Mouse (Mus musculus): Measurements from ENCODE around the gene Tfb2m. TPM values are rescaled to one million over a fixed set of nuclear protein-coding genes. Genes with fewer than 3 reads are reported as not detected.

Tfb2m gene
- polyA plus RNA-seq, 1 experiment from 2014 or later = 34.5 TPM

DNA sequence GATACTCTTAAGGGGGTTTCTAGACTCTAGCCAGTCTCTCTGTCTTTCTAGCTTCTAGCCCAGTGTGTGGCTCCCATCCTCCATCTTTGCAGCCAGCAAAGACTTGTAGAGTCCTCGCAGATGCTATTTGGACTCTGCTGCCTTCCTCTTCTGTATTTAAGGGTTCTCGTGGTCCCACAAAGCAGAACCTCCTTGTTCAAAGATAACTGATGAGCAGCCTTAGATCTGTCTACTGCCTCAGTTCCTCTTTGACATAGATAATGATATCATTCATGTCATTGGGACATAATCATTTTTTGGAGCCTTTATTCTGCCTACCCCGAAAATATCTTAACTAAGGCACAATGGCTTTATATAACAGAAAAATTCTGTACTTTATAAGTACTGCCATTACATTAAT, 37.0 kb upstream of the Tfb2m start:
- no peaks in the 10 kb centered on the region for H3K9me3 ChIP-seq (ENCODE audit: control insufficient read depth, low read depth, low read length)
- H3K4me2 ChIP-seq (replicated peaks; ENCODE audit: low read depth, low read length) = no peak overlapping the region
- no peaks in the 10 kb centered on the region for H3K27me3 ChIP-seq (ENCODE audit: control insufficient read depth, insufficient read depth, low read length)
- no peak overlapping the region for H3K4me3 ChIP-seq (ENCODE audit: low read depth, low read length)
- peaks cover 10% of the 10 kb centered on the region; the same call in 1 of the 2 replicates for H3K36me3 ChIP-seq (ENCODE audit: control insufficient read depth, insufficient read depth, low read length)
- no peak overlapping the region for H3K27ac ChIP-seq (ENCODE audit: low read length)
- ATAC-seq (ENCODE audit: insufficient number of reproducible peaks, insufficient read depth, low FRiP score, low read depth) = no peak
- no peak overlapping the region for H3K9ac ChIP-seq (replicated peaks; ENCODE audit: low read depth, low read length)
- WGBS = 91% methylated on average over 3 of the region's 3 CpGs
- H3K4me1 ChIP-seq (ENCODE audit: control insufficient read depth, insufficient read depth, low read length) = 0 out of 2 replicates have a peak, but pooled peaks cover 3% of the 10 kb centered on the region

DNA sequence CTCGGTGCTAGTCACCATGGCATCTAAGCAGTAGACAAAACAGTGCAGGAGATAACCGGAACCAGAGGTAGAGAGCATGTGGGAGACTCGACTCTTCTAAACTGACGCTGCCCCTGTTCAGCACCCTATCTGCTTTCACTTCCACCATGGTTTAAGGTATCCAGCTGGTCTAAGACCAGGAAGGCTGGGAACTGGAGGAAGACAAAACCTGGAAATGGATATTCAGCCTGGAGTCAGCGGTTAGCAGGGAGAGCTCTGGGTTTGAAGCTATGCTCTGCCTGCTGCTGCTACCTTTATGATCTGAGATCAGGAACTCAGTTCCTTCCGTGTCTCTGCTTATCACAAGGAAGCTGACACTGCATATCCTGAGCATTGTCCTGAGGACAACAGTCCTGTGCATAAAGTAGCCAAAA, 36.0 kb upstream of the Tfb2m start:
- Histone ChIP-seq H3K27me3 (ENCODE audit: control insufficient read depth, insufficient read depth, low read length) (no peaks in the 10 kb centered on the region), H3K9me3 (ENCODE audit: control insufficient read depth, low read depth, low read length) (no peaks in the 10 kb centered on the region), H3K9ac (replicated peaks; ENCODE audit: low read depth, low read length) (no peak overlapping the region), H3K4me1 (ENCODE audit: control insufficient read depth, insufficient read depth, low read length) (0 out of 2 replicates have a peak, but pooled peaks cover 3% of the 10 kb centered on the region), H3K4me3 (ENCODE audit: low read depth, low read length) (no peak overlapping the region), H3K27ac (ENCODE audit: low read length) (no peak overlapping the region; the same call in 1 of the 2 replicates), H3K4me2 (replicated peaks; ENCODE audit: low read depth, low read length) (no peak overlapping the region), H3K36me3 (ENCODE audit: control insufficient read depth, insufficient read depth, low read length) (peaks cover 10% of the 10 kb centered on the region; the same call in 1 of the 2 replicates)
- WGBS = 50% methylated on average over 6 of the region's 6 CpGs
- ATAC-seq (ENCODE audit: insufficient number of reproducible peaks, insufficient read depth, low FRiP score, low read depth) = no peak

DNA sequence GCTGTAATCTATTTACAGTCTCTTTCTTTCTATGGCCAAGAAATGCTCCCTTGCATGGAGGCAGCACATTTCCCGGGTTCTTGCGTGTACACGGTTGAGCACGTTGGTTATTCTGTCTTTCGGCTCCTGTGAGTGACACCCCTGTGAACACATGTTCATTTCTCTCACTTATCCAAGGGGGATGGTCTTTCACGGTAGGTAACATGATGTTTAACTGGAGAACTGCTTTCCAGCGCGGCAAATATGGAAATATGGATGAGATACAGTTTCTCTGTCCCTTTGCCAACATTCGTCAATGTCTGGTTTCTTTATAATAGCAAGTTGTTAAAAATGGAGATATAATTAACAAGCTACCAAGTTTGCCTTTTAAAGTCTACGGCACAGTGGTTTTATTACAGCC, 35.4 kb upstream of the Tfb2m start:
- H3K9ac ChIP-seq (replicated peaks; ENCODE audit: low read depth, low read length) = no peak overlapping the region
- WGBS = 83% methylated on average over 10 of the region's 10 CpGs
- no peaks in the 10 kb centered on the region for H3K27me3 ChIP-seq (ENCODE audit: control insufficient read depth, insufficient read depth, low read length)
- no peak for ATAC-seq (ENCODE audit: insufficient number of reproducible peaks, insufficient read depth, low FRiP score, low read depth)
- H3K9me3 ChIP-seq (ENCODE audit: control insufficient read depth, low read depth, low read length) = no peaks in the 10 kb centered on the region
- 0 out of 2 replicates have a peak, but pooled peaks cover 3% of the 10 kb centered on the region for H3K4me1 ChIP-seq (ENCODE audit: control insufficient read depth, insufficient read depth, low read length)
- H3K36me3 ChIP-seq (ENCODE audit: control insufficient read depth, insufficient read depth, low read length) = peaks cover 10% of the 10 kb centered on the region; the same call in 1 of the 2 replicates
- no peak overlapping the region for H3K4me3 ChIP-seq (ENCODE audit: low read depth, low read length)
- H3K4me2 ChIP-seq (replicated peaks; ENCODE audit: low read depth, low read length) = no peak overlapping the region
- no peak overlapping the region for H3K27ac ChIP-seq (ENCODE audit: low read length)

DNA sequence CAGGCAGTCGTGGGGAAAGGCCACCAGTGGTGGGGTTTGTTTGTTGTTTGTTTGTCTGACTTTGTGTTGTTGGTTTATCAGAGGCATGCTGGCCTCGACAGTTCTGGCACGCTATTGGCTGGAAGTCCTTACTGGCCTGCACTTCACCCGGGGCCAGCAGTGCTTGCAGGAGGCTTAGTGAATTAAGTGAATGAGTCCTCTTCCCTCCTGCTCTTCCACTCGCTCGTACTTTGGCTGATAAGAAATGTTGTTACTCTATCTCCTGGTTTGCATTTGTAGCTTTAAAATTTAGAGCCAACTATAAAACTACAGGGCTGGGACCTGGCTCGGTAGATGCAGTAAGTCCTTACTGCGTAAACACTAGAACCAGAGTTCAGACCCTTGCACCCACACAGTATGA, 34.1 kb upstream of the Tfb2m start:
- Histone ChIP-seq H3K9me3 (ENCODE audit: control insufficient read depth, low read depth, low read length) (no peaks in the 10 kb centered on the region), H3K9ac (replicated peaks; ENCODE audit: low read depth, low read length) (no peak overlapping the region), H3K36me3 (ENCODE audit: control insufficient read depth, insufficient read depth, low read length) (peaks cover 10% of the 10 kb centered on the region; the same call in 1 of the 2 replicates), H3K27ac (ENCODE audit: low read length) (no peak overlapping the region), H3K4me1 (ENCODE audit: control insufficient read depth, insufficient read depth, low read length) (no peaks in the 10 kb centered on the region), H3K27me3 (ENCODE audit: control insufficient read depth, insufficient read depth, low read length) (no peaks in the 10 kb centered on the region), H3K4me3 (ENCODE audit: low read depth, low read length) (no peak overlapping the region), H3K4me2 (replicated peaks; ENCODE audit: low read depth, low read length) (no peak overlapping the region)
- 65% methylated on average over 8 of the region's 8 CpGs for WGBS
- ATAC-seq (ENCODE audit: insufficient number of reproducible peaks, insufficient read depth, low FRiP score, low read depth) = no peak

DNA sequence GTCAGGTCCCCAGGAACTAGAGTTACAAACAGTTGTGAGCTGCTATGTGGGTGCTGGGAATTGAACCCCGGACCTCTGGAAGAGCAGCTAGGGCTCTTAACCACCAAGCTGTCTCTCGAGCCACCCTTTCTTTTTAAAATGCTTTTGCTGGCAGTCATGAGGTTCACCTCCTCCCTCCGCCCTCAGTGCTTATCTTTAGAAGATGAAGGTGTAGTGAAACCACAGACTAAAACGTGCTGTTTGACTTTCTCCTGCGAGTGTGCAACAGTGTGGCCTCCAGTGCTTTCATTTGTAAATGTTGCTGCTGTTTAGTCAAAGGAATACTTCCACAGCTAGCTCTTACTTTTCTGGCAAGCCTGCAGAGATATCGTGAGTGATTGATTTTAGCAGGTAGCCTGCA, 32.6 kb upstream of the Tfb2m start:
- no peak overlapping the region; the same call in 1 of the 2 replicates for H3K27ac ChIP-seq (ENCODE audit: low read length)
- 47% methylated on average over 6 of the region's 6 CpGs for WGBS
- ATAC-seq (ENCODE audit: insufficient number of reproducible peaks, insufficient read depth, low FRiP score, low read depth) = no peak

DNA sequence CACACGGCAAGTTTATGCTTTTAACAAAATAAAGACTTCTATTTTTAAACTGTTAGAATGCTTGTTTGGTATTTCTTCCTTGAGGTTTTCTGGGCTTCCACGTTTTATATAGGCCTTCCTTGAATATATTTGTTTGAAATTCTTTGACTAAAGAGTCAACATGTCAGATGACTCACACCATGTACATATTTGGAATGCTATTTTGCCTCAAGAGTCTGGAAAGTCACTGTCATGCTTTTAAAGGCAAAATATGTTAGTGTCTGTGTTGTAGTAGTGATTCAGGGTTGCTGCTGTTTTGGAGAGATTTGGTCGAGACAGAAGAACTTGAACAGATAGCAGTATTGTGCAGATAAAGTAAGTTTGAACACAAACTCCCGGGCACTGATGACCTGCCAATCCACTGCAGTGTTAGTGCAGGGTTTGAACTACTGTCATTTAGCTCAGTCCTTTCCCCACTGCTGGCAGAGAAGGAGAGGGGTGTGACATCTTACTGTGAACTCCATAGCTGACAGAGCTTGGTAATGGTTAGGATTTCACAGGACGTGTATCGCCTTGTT, 27.7 kb upstream of the Tfb2m start:
- 0 out of 2 replicates have a peak, but pooled peaks cover 3% of the 10 kb centered on the region for H3K4me1 ChIP-seq (ENCODE audit: control insufficient read depth, insufficient read depth, low read length)
- H3K27ac ChIP-seq (ENCODE audit: low read length) = no peak overlapping the region
- H3K4me3 ChIP-seq (ENCODE audit: low read depth, low read length) = no peak overlapping the region
- no peak overlapping the region for H3K9ac ChIP-seq (replicated peaks; ENCODE audit: low read depth, low read length)
- H3K27me3 ChIP-seq (ENCODE audit: control insufficient read depth, insufficient read depth, low read length) = no peaks in the 10 kb centered on the region
- ATAC-seq (ENCODE audit: insufficient number of reproducible peaks, insufficient read depth, low FRiP score, low read depth) = no peak
- H3K4me2 ChIP-seq (replicated peaks; ENCODE audit: low read depth, low read length) = no peak overlapping the region
- no peaks in the 10 kb centered on the region for H3K36me3 ChIP-seq (ENCODE audit: control insufficient read depth, insufficient read depth, low read length)
- H3K9me3 ChIP-seq (ENCODE audit: control insufficient read depth, low read depth, low read length) = no peaks in the 10 kb centered on the region
- 60% methylated on average over 6 of the region's 6 CpGs for WGBS

More for the DNA sequence above, 32.6 kb upstream of the Tfb2m start:
- Histone ChIP-seq H3K27me3 (ENCODE audit: control insufficient read depth, insufficient read depth, low read length) (no peaks in the 10 kb centered on the region), H3K9ac (replicated peaks; ENCODE audit: low read depth, low read length) (no peak overlapping the region), H3K4me3 (ENCODE audit: low read depth, low read length) (no peak overlapping the region), H3K4me1 (ENCODE audit: control insufficient read depth, insufficient read depth, low read length) (no peaks in the 10 kb centered on the region), H3K4me2 (replicated peaks; ENCODE audit: low read depth, low read length) (no peak overlapping the region), H3K9me3 (ENCODE audit: control insufficient read depth, low read depth, low read length) (no peaks in the 10 kb centered on the region), H3K36me3 (ENCODE audit: control insufficient read depth, insufficient read depth, low read length) (peaks cover 10% of the 10 kb centered on the region; the same call in 1 of the 2 replicates)

DNA sequence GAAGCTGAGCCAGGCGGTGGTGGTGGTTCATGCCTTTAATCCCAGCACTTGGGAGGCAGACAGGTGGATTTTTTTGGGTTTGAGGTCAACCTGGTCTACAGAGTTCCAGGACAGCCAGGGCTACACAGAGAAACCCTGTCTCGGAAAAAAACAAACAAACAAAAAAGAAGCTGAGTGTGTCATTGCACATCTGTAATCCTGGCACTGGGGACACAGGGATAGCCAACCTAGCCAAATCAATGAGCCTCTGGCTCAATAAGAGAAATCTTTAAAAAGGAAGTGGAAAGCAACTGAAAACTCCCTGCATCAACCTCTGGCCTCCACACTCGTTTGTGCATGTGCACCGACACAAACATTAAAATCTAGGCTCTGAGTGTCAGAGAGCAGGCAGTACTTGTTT, 25.6 kb upstream of the Tfb2m start:
- ATAC-seq (ENCODE audit: insufficient number of reproducible peaks, insufficient read depth, low FRiP score, low read depth) = no peak
- Histone ChIP-seq H3K9ac (replicated peaks; ENCODE audit: low read depth, low read length) (no peak overlapping the region), H3K9me3 (ENCODE audit: control insufficient read depth, low read depth, low read length) (no peaks in the 10 kb centered on the region), H3K27ac (ENCODE audit: low read length) (no peak overlapping the region), H3K36me3 (ENCODE audit: control insufficient read depth, insufficient read depth, low read length) (no peaks in the 10 kb centered on the region), H3K27me3 (ENCODE audit: control insufficient read depth, insufficient read depth, low read length) (no peaks in the 10 kb centered on the region), H3K4me1 (ENCODE audit: control insufficient read depth, insufficient read depth, low read length) (0 out of 2 replicates have a peak, but pooled peaks cover 3% of the 10 kb centered on the region), H3K4me3 (ENCODE audit: low read depth, low read length) (no peak overlapping the region), H3K4me2 (replicated peaks; ENCODE audit: low read depth, low read length) (no peak overlapping the region)
- 81% methylated on average over 4 of the region's 4 CpGs for WGBS

DNA sequence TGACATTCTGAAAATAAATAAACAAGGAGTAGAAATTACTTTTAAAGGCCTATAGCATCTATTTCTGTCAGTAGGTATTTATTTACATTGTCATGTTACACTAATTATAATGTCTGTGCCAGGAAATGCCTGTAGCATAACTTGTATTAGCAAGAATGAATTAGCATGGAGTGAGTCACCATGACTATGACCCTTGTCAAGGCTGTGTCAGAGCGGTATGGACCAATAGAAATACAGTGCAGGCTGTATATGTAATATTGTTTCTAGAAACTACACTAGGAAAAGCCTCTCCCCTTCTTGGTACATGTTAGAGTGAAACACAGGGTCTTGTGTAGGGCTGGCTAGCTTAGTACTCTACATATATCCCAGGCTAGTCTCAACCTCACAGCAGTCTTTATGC, 24.4 kb upstream of the Tfb2m start:
- Histone ChIP-seq H3K4me3 (ENCODE audit: low read depth, low read length) (no peak overlapping the region), H3K9ac (replicated peaks; ENCODE audit: low read depth, low read length) (no peak overlapping the region), H3K9me3 (ENCODE audit: control insufficient read depth, low read depth, low read length) (no peaks in the 10 kb centered on the region), H3K36me3 (ENCODE audit: control insufficient read depth, insufficient read depth, low read length) (no peaks in the 10 kb centered on the region), H3K4me2 (replicated peaks; ENCODE audit: low read depth, low read length) (no peak overlapping the region), H3K4me1 (ENCODE audit: control insufficient read depth, insufficient read depth, low read length) (0 out of 2 replicates have a peak, but pooled peaks cover 3% of the 10 kb centered on the region), H3K27ac (ENCODE audit: low read length) (no peak overlapping the region), H3K27me3 (ENCODE audit: control insufficient read depth, insufficient read depth, low read length) (no peaks in the 10 kb centered on the region)
- no peak for ATAC-seq (ENCODE audit: insufficient number of reproducible peaks, insufficient read depth, low FRiP score, low read depth)
- 88% methylated on average over 1 of the region's 1 CpGs for WGBS
